Mouse (Mus musculus): ENCODE data around the gene Odf4. TPM values are rescaled to one million over a fixed set of nuclear protein-coding genes. Genes with fewer than 3 reads are reported as not detected.

Gene Odf4
- polyA plus RNA-seq, 1 experiment from 2014 or later: not detected

GRCm38 (mm10) chr11:68897838-68898237 is 29.0 kb downstream of the Odf4 start:
- H3K9me3 ChIP-seq: no peaks in the 10 kb centered on the region

GRCm38 (mm10) chr11:68897120-68897519 is 29.8 kb downstream of the Odf4 start:
- WGBS: 41% methylated on average over 4 of the region's 4 CpGs
- no peak overlapping the region for H3K27ac ChIP-seq
- DNase-seq (ENCODE audit: low spot score): no peak
- H3K27me3 ChIP-seq (ENCODE audit: insufficient read depth, poor library complexity, severe bottlenecking): peaks cover 10% of the 10 kb centered on the region; the same call in 1 of the 2 replicates
- no peak overlapping the region for H3K4me3 ChIP-seq
- peaks cover 22% of the 10 kb centered on the region for H3K4me1 ChIP-seq
- H3K9me3 ChIP-seq: no peaks in the 10 kb centered on the region
- H3K36me3 ChIP-seq: no peaks in the 10 kb centered on the region

More at GRCm38 (mm10) chr11:68897838-68898237, 29.0 kb downstream of the Odf4 start:
- 64% methylated on average over 6 of the region's 6 CpGs for WGBS
- H3K27ac ChIP-seq: no peak overlapping the region
- H3K4me1 ChIP-seq: peaks cover 20% of the 10 kb centered on the region
- no peak overlapping the region for H3K4me3 ChIP-seq
- H3K27me3 ChIP-seq (ENCODE audit: insufficient read depth, poor library complexity, severe bottlenecking): peaks cover 7% of the 10 kb centered on the region; the same call in 1 of the 2 replicates
- H3K36me3 ChIP-seq: peaks cover 5% of the 10 kb centered on the region
- no peak for DNase-seq (ENCODE audit: low spot score)

GRCm38 (mm10) chr11:68896247-68896646 is 30.6 kb downstream of the Odf4 start:
- H3K36me3 ChIP-seq: no peaks in the 10 kb centered on the region
- no peak overlapping the region for H3K4me3 ChIP-seq
- H3K27ac ChIP-seq: no peak overlapping the region
- peaks cover 10% of the 10 kb centered on the region; the same call in 1 of the 2 replicates for H3K27me3 ChIP-seq (ENCODE audit: insufficient read depth, poor library complexity, severe bottlenecking)
- H3K4me1 ChIP-seq: peaks cover 26% of the 10 kb centered on the region
- WGBS: 91% methylated on average over 5 of the region's 5 CpGs
- no peaks in the 10 kb centered on the region for H3K9me3 ChIP-seq
- DNase-seq (ENCODE audit: low spot score): no peak

- no peak for DNase-seq (ENCODE audit: low spot score)
- peaks cover 19% of the 10 kb centered on the region for H3K4me1 ChIP-seq
- peaks cover 10% of the 10 kb centered on the region; the same call in 1 of the 2 replicates for H3K27me3 ChIP-seq (ENCODE audit: insufficient read depth, poor library complexity, severe bottlenecking)
- H3K36me3 ChIP-seq: no peaks in the 10 kb centered on the region
- WGBS: 65% methylated on average over 12 of the region's 12 CpGs
- H3K4me3 ChIP-seq: no peak overlapping the region
- no peak overlapping the region for H3K27ac ChIP-seq
- H3K9me3 ChIP-seq: no peaks in the 10 kb centered on the region
Measured at GRCm38 (mm10) chr11:68893911-68894464, 32.9 kb downstream of the Odf4 start.

- Histone ChIP-seq H3K4me3 (peak overlapping the region; percentile 29), H3K27me3 (ENCODE audit: insufficient read depth, poor library complexity, severe bottlenecking) (peaks cover 10% of the 10 kb centered on the region; the same call in 1 of the 2 replicates), H3K4me1 (peaks cover 15% of the 10 kb centered on the region), H3K36me3 (no peaks in the 10 kb centered on the region), H3K9me3 (no peaks in the 10 kb centered on the region), H3K27ac (peak overlapping the region; percentile 77)
- no peak for DNase-seq (ENCODE audit: low spot score)
- WGBS: 51% methylated on average over 14 of the region's 15 CpGs
Measured at GRCm38 (mm10) chr11:68892233-68892832, 34.5 kb downstream of the Odf4 start.

GRCm38 (mm10) chr11:68891823-68892222 is 35.1 kb downstream of the Odf4 start:
- Histone ChIP-seq H3K4me1 (peaks cover 15% of the 10 kb centered on the region), H3K4me3 (no peak overlapping the region), H3K27me3 (ENCODE audit: insufficient read depth, poor library complexity, severe bottlenecking) (peaks cover 10% of the 10 kb centered on the region; the same call in 1 of the 2 replicates), H3K36me3 (no peaks in the 10 kb centered on the region), H3K9me3 (no peaks in the 10 kb centered on the region), H3K27ac (peak overlapping the region; percentile 22; the same call in 1 of the 2 replicates)
- no peak for DNase-seq (ENCODE audit: low spot score)
- 60% methylated on average over 5 of the region's 5 CpGs for WGBS

- H3K4me3 ChIP-seq: no peak overlapping the region
- no peaks in the 10 kb centered on the region for H3K9me3 ChIP-seq
- no peak for DNase-seq (ENCODE audit: low spot score)
- peaks cover 10% of the 10 kb centered on the region; the same call in 1 of the 2 replicates for H3K27me3 ChIP-seq (ENCODE audit: insufficient read depth, poor library complexity, severe bottlenecking)
- WGBS: 45% methylated on average over 2 of the region's 2 CpGs
- H3K36me3 ChIP-seq: no peaks in the 10 kb centered on the region
- H3K27ac ChIP-seq: no peak overlapping the region
- peaks cover 15% of the 10 kb centered on the region for H3K4me1 ChIP-seq
Measured at GRCm38 (mm10) chr11:68890625-68891024, 36.3 kb downstream of the Odf4 start.

- Histone ChIP-seq H3K27me3 (ENCODE audit: insufficient read depth, poor library complexity, severe bottlenecking) (peaks cover 7% of the 10 kb centered on the region; the same call in 1 of the 2 replicates), H3K4me1 (peaks cover 15% of the 10 kb centered on the region), H3K4me3 (no peak overlapping the region), H3K9me3 (no peaks in the 10 kb centered on the region), H3K36me3 (no peaks in the 10 kb centered on the region), H3K27ac (no peak overlapping the region)
- no peak for DNase-seq (ENCODE audit: low spot score)
- WGBS: 64% methylated on average over 2 of the region's 2 CpGs
Measured at GRCm38 (mm10) chr11:68888653-68889052, 38.2 kb downstream of the Odf4 start.

GRCm38 (mm10) chr11:68888253-68888652 is 38.6 kb downstream of the Odf4 start, which contains the start of gene Rnf222:
Gene Rnf222, plus strand, starts transcription at chr11:68888553.
- H3K4me3 ChIP-seq: no peak within 1 kb of the TSS
- WGBS: 36% methylated on average over 6 of the region's 6 CpGs
- H3K27ac ChIP-seq: no peak within 1 kb of the TSS
- H3K27me3 ChIP-seq (ENCODE audit: insufficient read depth, poor library complexity, severe bottlenecking): peaks cover 7% of the 10 kb centered on the region; the same call in 1 of the 2 replicates
- no peak for DNase-seq (ENCODE audit: low spot score)
- no peaks in the 10 kb centered on the region for H3K36me3 ChIP-seq
- peaks cover 15% of the 10 kb centered on the region for H3K4me1 ChIP-seq
- H3K9me3 ChIP-seq: no peaks in the 10 kb centered on the region

GRCm38 (mm10) chr11:68886091-68886490 is 40.8 kb downstream of the Odf4 start:
- Histone ChIP-seq H3K36me3 (no peaks in the 10 kb centered on the region), H3K27ac (no peak overlapping the region), H3K4me1 (peaks cover 5% of the 10 kb centered on the region), H3K4me3 (no peak overlapping the region), H3K9me3 (no peaks in the 10 kb centered on the region), H3K27me3 (ENCODE audit: insufficient read depth, poor library complexity, severe bottlenecking) (no peaks in the 10 kb centered on the region)
- WGBS: 73% methylated on average over 5 of the region's 5 CpGs
- no peak for DNase-seq (ENCODE audit: low spot score)

GRCm38 (mm10) chr11:68884368-68884767 is 42.5 kb downstream of the Odf4 start:
- Histone ChIP-seq H3K9me3 (no peaks in the 10 kb centered on the region), H3K36me3 (no peaks in the 10 kb centered on the region), H3K27me3 (ENCODE audit: insufficient read depth, poor library complexity, severe bottlenecking) (no peaks in the 10 kb centered on the region), H3K4me3 (no peak overlapping the region), H3K27ac (no peak overlapping the region), H3K4me1 (peaks cover 5% of the 10 kb centered on the region)
- DNase-seq (ENCODE audit: low spot score): no peak
- 56% methylated on average over 5 of the region's 5 CpGs for WGBS

- 71% methylated on average over 2 of the region's 2 CpGs for WGBS
Measured at GRCm38 (mm10) chr11:68883843-68884242, 43.0 kb downstream of the Odf4 start.

GRCm38 (mm10) chr11:68882107-68882506 is 44.8 kb downstream of the Odf4 start:
- no peak for DNase-seq (ENCODE audit: low spot score)
- Histone ChIP-seq H3K27ac (no peak overlapping the region), H3K36me3 (no peaks in the 10 kb centered on the region), H3K27me3 (ENCODE audit: insufficient read depth, poor library complexity, severe bottlenecking) (no peaks in the 10 kb centered on the region), H3K9me3 (no peaks in the 10 kb centered on the region), H3K4me1 (peaks cover 5% of the 10 kb centered on the region), H3K4me3 (no peak overlapping the region)
- 20% methylated on average over 14 of the region's 14 CpGs for WGBS

More at GRCm38 (mm10) chr11:68883843-68884242, 43.0 kb downstream of the Odf4 start:
- H3K27ac ChIP-seq: no peak overlapping the region
- no peaks in the 10 kb centered on the region for H3K9me3 ChIP-seq
- no peaks in the 10 kb centered on the region for H3K27me3 ChIP-seq (ENCODE audit: insufficient read depth, poor library complexity, severe bottlenecking)
- H3K4me1 ChIP-seq: peaks cover 5% of the 10 kb centered on the region
- H3K4me3 ChIP-seq: no peak overlapping the region
- DNase-seq (ENCODE audit: low spot score): no peak
- no peaks in the 10 kb centered on the region for H3K36me3 ChIP-seq

Measured in heart, embryonic 10.5 days (tissue).